Mouse (Mus musculus): Measurements from ENCODE around the gene Slc17a7.

The Slc17a7 gene

GRCm38 (mm10) chr7:45168656-45169055 lies 4.9 kb downstream of the Slc17a7 start:
- in situ Hi-C loops (cut with MboI; ENCODE audit: unreplicated experiment in 2 of 2): loop anchor here (5.0 kb wide), 2 partner anchors 34 to 134 kb away; partner anchors contain the start of gene Ccdc155 (in 1 of the 2)

GRCm38 (mm10) chr7:45169495-45169894 lies 5.7 kb downstream of the Slc17a7 start:
- in situ Hi-C loops (cut with MboI; ENCODE audit: unreplicated experiment in 2 of 2): loop anchor here (5.0 kb wide), 2 partner anchors 33 to 133 kb away; partner anchors contain the start of gene Ccdc155 (in 1 of the 2)

- in situ Hi-C loops (cut with MboI; ENCODE audit: unreplicated experiment in 2 of 2): loop anchor here in 1 of 2 experiments (5.0 kb wide), 1 partner anchor 129 kb away; no protein-coding TSS in a partner anchor
Observed at GRCm38 (mm10) chr7:45172974-45173373, 9.2 kb downstream of the Slc17a7 start.

- in situ Hi-C loops (cut with MboI; ENCODE audit: unreplicated experiment in 2 of 2): loop anchor here in 1 of 2 experiments (5.0 kb wide), 1 partner anchor 129 kb away; no protein-coding TSS in a partner anchor
Observed at GRCm38 (mm10) chr7:45173772-45174171, 10.0 kb downstream of the Slc17a7 start.

GRCm38 (mm10) chr7:45174567-45175280 lies 11.0 kb downstream of the Slc17a7 start:
- in situ Hi-C loops (cut with MboI; ENCODE audit: unreplicated experiment in 2 of 2): loop anchor here in 1 of 2 experiments (5.0 kb wide), 1 partner anchor 128 kb away; no protein-coding TSS in a partner anchor

- in situ Hi-C loops (cut with MboI; ENCODE audit: unreplicated experiment in 2 of 2): no loop called here
Observed at GRCm38 (mm10) chr7:45175398-45175797, 11.6 kb downstream of the Slc17a7 start.

- in situ Hi-C loops (cut with MboI; ENCODE audit: unreplicated experiment in 2 of 2): no loop called here
Observed at GRCm38 (mm10) chr7:45175929-45176328, 12.2 kb downstream of the Slc17a7 start.

GRCm38 (mm10) chr7:45176356-45176755 lies 12.6 kb downstream of the Slc17a7 start:
- in situ Hi-C loops (cut with MboI; ENCODE audit: unreplicated experiment in 2 of 2): no loop called here

GRCm38 (mm10) chr7:45178550-45178949 lies 14.8 kb downstream of the Slc17a7 start:
- in situ Hi-C loops (cut with MboI; ENCODE audit: unreplicated experiment in 2 of 2): no loop called here

- in situ Hi-C loops (cut with MboI; ENCODE audit: unreplicated experiment in 2 of 2): no loop called here
Observed at GRCm38 (mm10) chr7:45179469-45179868, 15.7 kb downstream of the Slc17a7 start, which contains the start of gene Gfy. Gene Gfy (minus strand): TSS chr7:45179569.

- in situ Hi-C loops (cut with MboI; ENCODE audit: unreplicated experiment in 2 of 2): no loop called here
Observed at GRCm38 (mm10) chr7:45180896-45181477, 17.2 kb downstream of the Slc17a7 start, which contains the start of gene Pth2. Gene Pth2 (plus strand): TSS chr7:45180995.

GRCm38 (mm10) chr7:45181540-45181939 lies 17.8 kb downstream of the Slc17a7 start:
- in situ Hi-C loops (cut with MboI; ENCODE audit: unreplicated experiment in 2 of 2): no loop called here

GRCm38 (mm10) chr7:45182199-45182601 lies 18.5 kb downstream of the Slc17a7 start:
- in situ Hi-C loops (cut with MboI; ENCODE audit: unreplicated experiment in 2 of 2): no loop called here

GRCm38 (mm10) chr7:45182606-45183005 lies 18.9 kb downstream of the Slc17a7 start:
- in situ Hi-C loops (cut with MboI; ENCODE audit: unreplicated experiment in 2 of 2): no loop called here

- in situ Hi-C loops (cut with MboI; ENCODE audit: unreplicated experiment in 2 of 2): no loop called here
Observed at GRCm38 (mm10) chr7:45183672-45184071, 19.9 kb downstream of the Slc17a7 start.

- in situ Hi-C loops (cut with MboI; ENCODE audit: unreplicated experiment in 2 of 2): no loop called here
Observed at GRCm38 (mm10) chr7:45185921-45186320, 22.2 kb downstream of the Slc17a7 start.

- in situ Hi-C loops (cut with MboI; ENCODE audit: unreplicated experiment in 2 of 2): no loop called here
Observed at GRCm38 (mm10) chr7:45189600-45189999, 25.9 kb downstream of the Slc17a7 start.

- in situ Hi-C loops (cut with MboI; ENCODE audit: unreplicated experiment in 2 of 2): no loop called here
Observed at GRCm38 (mm10) chr7:45190186-45190585, 26.4 kb downstream of the Slc17a7 start.

- in situ Hi-C loops (cut with MboI; ENCODE audit: unreplicated experiment in 2 of 2): no loop called here
Observed at GRCm38 (mm10) chr7:45191161-45191560, 27.4 kb downstream of the Slc17a7 start.

GRCm38 (mm10) chr7:45191803-45192363 lies 28.1 kb downstream of the Slc17a7 start:
- in situ Hi-C loops (cut with MboI; ENCODE audit: unreplicated experiment in 2 of 2): no loop called here

GRCm38 (mm10) chr7:45192585-45193310 lies 29.0 kb downstream of the Slc17a7 start:
- in situ Hi-C loops (cut with MboI; ENCODE audit: unreplicated experiment in 2 of 2): no loop called here
